Mouse (Mus musculus): ENCODE results near the gene Gm20916. TPM values are rescaled to one million over a fixed set of nuclear protein-coding genes. Genes with fewer than 3 reads are reported as not detected.
"Not testable (repeated sequence)": the region's sequence is repeated elsewhere in the genome, so short reads cannot be mapped to it uniquely, and the experiment has no call there.

Gene Gm20916
- total RNA-seq (2021), result not detected
- long read RNA-seq, experiment 1, result 0 reads
- long read RNA-seq, experiment 2, result 0 reads

GRCm38 (mm10) chrY:79319265-79319664, at the start of gene Gm20916:
Gm20916 (plus strand) TSS chrY:79319565.
- DNase-seq, result not testable (repeated sequence)

Other genes with a start within 250 kb of the Gm20916 start
- gene Gm20917, start 168.4 kb upstream of the Gm20916 start, total RNA-seq (2021), result not detected

Measured in gastrocnemius, postnatal 10 days (tissue).